Mouse (Mus musculus): ENCODE data around the gene Frmd4a. TPM values are rescaled to one million over a fixed set of nuclear protein-coding genes. Genes with fewer than 3 reads are reported as not detected.
A peak's percentile ranks its signal among the peaks of the same experiment; 100 is the strongest.
"Not testable (repeated sequence)": the region's sequence is repeated elsewhere in the genome, so short reads cannot be mapped to it uniquely, and the experiment has no call there.

Frmd4a gene
- total RNA-seq, 2 experiments from 2014 or later: 64.6 to 86.7 TPM

GRCm38 (mm10) chr2:4592666-4593065 is 575.1 kb downstream of the Frmd4a start:
- DNase-seq (ENCODE audit: extremely low spot score in 1 of 2, low spot score in 1 of 2): no peak

GRCm38 (mm10) chr2:4593433-4593832 is 575.9 kb downstream of the Frmd4a start:
- no peak for DNase-seq (ENCODE audit: extremely low spot score in 1 of 2, low spot score in 1 of 2)

- no peak for DNase-seq (ENCODE audit: extremely low spot score in 1 of 2, low spot score in 1 of 2)
These were observed 576.4 kb downstream of the Frmd4a start for GRCm38 (mm10) chr2:4593878-4594387.

GRCm38 (mm10) chr2:4596992-4597391 is 579.5 kb downstream of the Frmd4a start:
- DNase-seq (ENCODE audit: extremely low spot score in 1 of 2, low spot score in 1 of 2): no peak

- peak in 1 of 2 experiments; percentile 66 for DNase-seq (ENCODE audit: extremely low spot score in 1 of 2, low spot score in 1 of 2)
These were observed 583.7 kb downstream of the Frmd4a start for GRCm38 (mm10) chr2:4601034-4601890.

GRCm38 (mm10) chr2:4603361-4603945 is 585.9 kb downstream of the Frmd4a start:
- no peak for DNase-seq (ENCODE audit: extremely low spot score in 1 of 2, low spot score in 1 of 2)

GRCm38 (mm10) chr2:4606559-4606958 is 589.0 kb downstream of the Frmd4a start:
- DNase-seq (ENCODE audit: extremely low spot score in 1 of 2, low spot score in 1 of 2): no peak

GRCm38 (mm10) chr2:4608253-4608652 is 590.7 kb downstream of the Frmd4a start:
- DNase-seq (ENCODE audit: extremely low spot score in 1 of 2, low spot score in 1 of 2): no peak

GRCm38 (mm10) chr2:4609433-4609832 is 591.9 kb downstream of the Frmd4a start:
- DNase-seq (ENCODE audit: extremely low spot score in 1 of 2, low spot score in 1 of 2): no peak

GRCm38 (mm10) chr2:4611295-4611694 is 593.8 kb downstream of the Frmd4a start:
- DNase-seq (ENCODE audit: extremely low spot score in 1 of 2, low spot score in 1 of 2): no peak

- no peak for DNase-seq (ENCODE audit: extremely low spot score in 1 of 2, low spot score in 1 of 2)
These were observed 594.2 kb downstream of the Frmd4a start for GRCm38 (mm10) chr2:4611704-4612103.

GRCm38 (mm10) chr2:4614276-4614929 is 596.9 kb downstream of the Frmd4a start:
- DNase-seq (ENCODE audit: extremely low spot score in 1 of 2, low spot score in 1 of 2): not testable (repeated sequence)

- no peak for DNase-seq (ENCODE audit: extremely low spot score in 1 of 2, low spot score in 1 of 2)
These were observed 597.6 kb downstream of the Frmd4a start for GRCm38 (mm10) chr2:4615014-4615546.

- no peak for DNase-seq (ENCODE audit: extremely low spot score in 1 of 2, low spot score in 1 of 2)
These were observed 599.5 kb downstream of the Frmd4a start for GRCm38 (mm10) chr2:4616995-4617394.

GRCm38 (mm10) chr2:4619126-4619525 is 601.6 kb downstream of the Frmd4a start:
- not testable (repeated sequence) for DNase-seq (ENCODE audit: extremely low spot score in 1 of 2, low spot score in 1 of 2)

- DNase-seq (ENCODE audit: extremely low spot score in 1 of 2, low spot score in 1 of 2): no peak
These were observed 602.5 kb downstream of the Frmd4a start for GRCm38 (mm10) chr2:4619893-4620593.

- no peak for DNase-seq (ENCODE audit: extremely low spot score in 1 of 2, low spot score in 1 of 2)
These were observed 603.3 kb downstream of the Frmd4a start for GRCm38 (mm10) chr2:4620640-4621401.

- no peak for DNase-seq (ENCODE audit: extremely low spot score in 1 of 2, low spot score in 1 of 2)
These were observed 604.0 kb downstream of the Frmd4a start for GRCm38 (mm10) chr2:4621471-4621985.

- DNase-seq (ENCODE audit: extremely low spot score in 1 of 2, low spot score in 1 of 2): no peak
These were observed 609.4 kb downstream of the Frmd4a start for GRCm38 (mm10) chr2:4626911-4627310.

All from layer of hippocampus, postnatal 25 days (tissue).